Mouse (Mus musculus): ENCODE measurements around the gene Gm28048. TPM values are rescaled to one million over a fixed set of nuclear protein-coding genes. Genes with fewer than 3 reads are reported as not detected.

Gene Gm28048
- polyA plus RNA-seq, 1 experiment from 2014 or later: 9.4 TPM

GRCm38 (mm10) chr11:22815877-22816276, 166.0 kb downstream of the Gm28048 start:
- WGBS: 84% methylated on average over 7 of the region's 7 CpGs
- Histone ChIP-seq H3K4me1 (replicated peaks) (peaks cover 11% of the 10 kb centered on the region; the same call in 1 of the 2 replicates), H3K9me3 (replicated peaks) (no peaks in the 10 kb centered on the region), H3K27ac (ENCODE audit: poor library complexity, severe bottlenecking) (no peak overlapping the region), H3K36me3 (no peaks in the 10 kb centered on the region), H3K27me3 (replicated peaks) (no peaks in the 10 kb centered on the region), H3K9ac (no peak overlapping the region), H3K4me2 (no peak overlapping the region), H3K4me3 (no peak overlapping the region)
- no peak for ATAC-seq (ENCODE audit: insufficient number of reproducible peaks, low FRiP score)

GRCm38 (mm10) chr11:22815143-22815542, 166.7 kb downstream of the Gm28048 start:
- Histone ChIP-seq H3K27me3 (replicated peaks) (no peaks in the 10 kb centered on the region), H3K4me2 (no peak overlapping the region), H3K4me1 (replicated peaks) (peaks cover 11% of the 10 kb centered on the region; the same call in 1 of the 2 replicates), H3K9ac (no peak overlapping the region), H3K9me3 (replicated peaks) (no peaks in the 10 kb centered on the region), H3K36me3 (no peaks in the 10 kb centered on the region), H3K4me3 (no peak overlapping the region), H3K27ac (ENCODE audit: poor library complexity, severe bottlenecking) (no peak overlapping the region)
- ATAC-seq (ENCODE audit: insufficient number of reproducible peaks, low FRiP score): no peak; the same call in 1 of the 2 replicates

- no peak overlapping the region for H3K9ac ChIP-seq
- ATAC-seq (ENCODE audit: insufficient number of reproducible peaks, low FRiP score): 0 out of 2 replicates have a peak, but pooled peaks have one; percentile 20
Measured at GRCm38 (mm10) chr11:22813921-22814704, 167.8 kb downstream of the Gm28048 start.

GRCm38 (mm10) chr11:22813427-22813826, 168.5 kb downstream of the Gm28048 start:
- 49% methylated on average over 3 of the region's 3 CpGs for WGBS
- H3K9me3 ChIP-seq (replicated peaks): no peaks in the 10 kb centered on the region
- no peak overlapping the region for H3K27ac ChIP-seq (ENCODE audit: poor library complexity, severe bottlenecking)

More at GRCm38 (mm10) chr11:22813921-22814704, 167.8 kb downstream of the Gm28048 start:
- Histone ChIP-seq H3K9me3 (replicated peaks) (no peaks in the 10 kb centered on the region), H3K4me1 (replicated peaks) (peaks cover 17% of the 10 kb centered on the region), H3K27ac (ENCODE audit: poor library complexity, severe bottlenecking) (peak overlapping the region; percentile 18; the same call in 1 of the 2 replicates), H3K4me2 (no peak overlapping the region), H3K36me3 (no peaks in the 10 kb centered on the region), H3K4me3 (no peak overlapping the region), H3K27me3 (replicated peaks) (no peaks in the 10 kb centered on the region)
- 64% methylated on average over 5 of the region's 5 CpGs for WGBS

GRCm38 (mm10) chr11:22811413-22811812, 170.5 kb downstream of the Gm28048 start:
- no peaks in the 10 kb centered on the region for H3K36me3 ChIP-seq
- H3K27ac ChIP-seq (ENCODE audit: poor library complexity, severe bottlenecking): no peak overlapping the region
- no peaks in the 10 kb centered on the region for H3K27me3 ChIP-seq (replicated peaks)
- no peak overlapping the region for H3K9ac ChIP-seq
- no peak overlapping the region for H3K4me3 ChIP-seq
- 76% methylated on average over 3 of the region's 3 CpGs for WGBS
- no peak for ATAC-seq (ENCODE audit: insufficient number of reproducible peaks, low FRiP score)
- H3K4me2 ChIP-seq: no peak overlapping the region
- no peaks in the 10 kb centered on the region for H3K9me3 ChIP-seq (replicated peaks)
- peaks cover 17% of the 10 kb centered on the region for H3K4me1 ChIP-seq (replicated peaks)

More at GRCm38 (mm10) chr11:22813427-22813826, 168.5 kb downstream of the Gm28048 start:
- Histone ChIP-seq H3K4me2 (no peak overlapping the region), H3K36me3 (no peaks in the 10 kb centered on the region), H3K9ac (no peak overlapping the region), H3K27me3 (replicated peaks) (no peaks in the 10 kb centered on the region), H3K4me1 (replicated peaks) (peaks cover 17% of the 10 kb centered on the region), H3K4me3 (no peak overlapping the region)
- no peak; the same call in 1 of the 2 replicates for ATAC-seq (ENCODE audit: insufficient number of reproducible peaks, low FRiP score)

- no peaks in the 10 kb centered on the region for H3K9me3 ChIP-seq (replicated peaks)
- H3K4me2 ChIP-seq: no peak overlapping the region
- no peak overlapping the region for H3K4me3 ChIP-seq
- WGBS: 37% methylated on average over 7 of the region's 7 CpGs
- no peak overlapping the region for H3K27ac ChIP-seq (ENCODE audit: poor library complexity, severe bottlenecking)
- no peak overlapping the region for H3K9ac ChIP-seq
- H3K27me3 ChIP-seq (replicated peaks): no peaks in the 10 kb centered on the region
- no peaks in the 10 kb centered on the region for H3K36me3 ChIP-seq
- peaks cover 17% of the 10 kb centered on the region for H3K4me1 ChIP-seq (replicated peaks)
- ATAC-seq (ENCODE audit: insufficient number of reproducible peaks, low FRiP score): no peak
Measured at GRCm38 (mm10) chr11:22809465-22810096, 172.3 kb downstream of the Gm28048 start.

- H3K27ac ChIP-seq (ENCODE audit: poor library complexity, severe bottlenecking): no peak overlapping the region
- no peak overlapping the region for H3K9ac ChIP-seq
- no peak overlapping the region for H3K4me2 ChIP-seq
- no peak for ATAC-seq (ENCODE audit: insufficient number of reproducible peaks, low FRiP score)
- H3K36me3 ChIP-seq: no peaks in the 10 kb centered on the region
- peaks cover 6% of the 10 kb centered on the region for H3K4me1 ChIP-seq (replicated peaks)
- H3K4me3 ChIP-seq: no peak overlapping the region
- H3K9me3 ChIP-seq (replicated peaks): no peaks in the 10 kb centered on the region
- H3K27me3 ChIP-seq (replicated peaks): no peaks in the 10 kb centered on the region
Measured at GRCm38 (mm10) chr11:22808040-22808439, 173.8 kb downstream of the Gm28048 start.

- no peak overlapping the region for H3K4me2 ChIP-seq
- ATAC-seq (ENCODE audit: insufficient number of reproducible peaks, low FRiP score): no peak
- H3K27ac ChIP-seq (ENCODE audit: poor library complexity, severe bottlenecking): no peak overlapping the region
Measured at GRCm38 (mm10) chr11:22805171-22805570, 176.7 kb downstream of the Gm28048 start.

GRCm38 (mm10) chr11:22799987-22800424, 181.9 kb downstream of the Gm28048 start:
- 21% methylated on average over 9 of the region's 9 CpGs for WGBS
- peaks cover 26% of the 10 kb centered on the region for H3K4me1 ChIP-seq (replicated peaks)
- H3K36me3 ChIP-seq: no peaks in the 10 kb centered on the region
- H3K27me3 ChIP-seq (replicated peaks): no peaks in the 10 kb centered on the region
- no peak overlapping the region; the same call in 1 of the 2 replicates for H3K9ac ChIP-seq
- H3K4me2 ChIP-seq: peak overlapping the region; percentile 45
- no peak overlapping the region for H3K4me3 ChIP-seq
- peak overlapping the region; percentile 22 for H3K27ac ChIP-seq (ENCODE audit: poor library complexity, severe bottlenecking)
- ATAC-seq (ENCODE audit: insufficient number of reproducible peaks, low FRiP score): peak; percentile 66
- H3K9me3 ChIP-seq (replicated peaks): no peaks in the 10 kb centered on the region

More at GRCm38 (mm10) chr11:22805171-22805570, 176.7 kb downstream of the Gm28048 start:
- H3K4me1 ChIP-seq (replicated peaks): peaks cover 13% of the 10 kb centered on the region
- no peaks in the 10 kb centered on the region for H3K27me3 ChIP-seq (replicated peaks)
- no peak overlapping the region for H3K4me3 ChIP-seq
- 78% methylated on average over 1 of the region's 1 CpGs for WGBS
- no peaks in the 10 kb centered on the region for H3K9me3 ChIP-seq (replicated peaks)
- no peak overlapping the region for H3K9ac ChIP-seq
- no peaks in the 10 kb centered on the region for H3K36me3 ChIP-seq

GRCm38 (mm10) chr11:22798916-22799315, 183.0 kb downstream of the Gm28048 start:
- Histone ChIP-seq H3K4me2 (no peak overlapping the region), H3K9me3 (replicated peaks) (no peaks in the 10 kb centered on the region), H3K4me3 (no peak overlapping the region), H3K27ac (ENCODE audit: poor library complexity, severe bottlenecking) (no peak overlapping the region), H3K27me3 (replicated peaks) (no peaks in the 10 kb centered on the region), H3K9ac (no peak overlapping the region), H3K36me3 (no peaks in the 10 kb centered on the region), H3K4me1 (replicated peaks) (peaks cover 26% of the 10 kb centered on the region)
- 57% methylated on average over 5 of the region's 5 CpGs for WGBS
- ATAC-seq (ENCODE audit: insufficient number of reproducible peaks, low FRiP score): no peak

- no peak for ATAC-seq (ENCODE audit: insufficient number of reproducible peaks, low FRiP score)
- no peaks in the 10 kb centered on the region for H3K36me3 ChIP-seq
Measured at GRCm38 (mm10) chr11:22794734-22795133, 187.2 kb downstream of the Gm28048 start.

More at GRCm38 (mm10) chr11:22794734-22795133, 187.2 kb downstream of the Gm28048 start:
- no peaks in the 10 kb centered on the region for H3K27me3 ChIP-seq (replicated peaks)
- no peak overlapping the region for H3K9ac ChIP-seq
- peaks cover 15% of the 10 kb centered on the region for H3K4me1 ChIP-seq (replicated peaks)
- WGBS: 89% methylated on average over 1 of the region's 1 CpGs
- no peak overlapping the region for H3K4me3 ChIP-seq
- H3K27ac ChIP-seq (ENCODE audit: poor library complexity, severe bottlenecking): no peak overlapping the region
- no peaks in the 10 kb centered on the region for H3K9me3 ChIP-seq (replicated peaks)
- H3K4me2 ChIP-seq: no peak overlapping the region

Measured in heart, embryonic 12.5 days (tissue).